Mouse (Mus musculus) olfactory bulb, adult 2 months (tissue): ENCODE measurements around the gene Foxn1. TPM values are rescaled to one million over a fixed set of nuclear protein-coding genes. Genes with fewer than 3 reads are reported as not detected.

Source experiments
- H3K27ac ChIP-seq: fragments of 200-500 bp; 2 replicates; pipeline ENCODE4 v1.5.1; 2012; ENCODE audit warnings: low read depth, low read length; ENCODE audit not compliant: insufficient read depth
- H3K4me1 ChIP-seq: fragments of 200-500 bp; 2 replicates; pipeline ENCODE4 v1.6.1; 2012; ENCODE audit warnings: low read length; ENCODE audit not compliant: control insufficient read depth, insufficient read depth
- H3K4me3 ChIP-seq: fragments of 200-500 bp; 2 replicates; pipeline ENCODE4 v1.5.1; 2012; ENCODE audit warnings: mild to moderate bottlenecking, low read depth, low read length, moderate library complexity; ENCODE audit not compliant: insufficient read depth
- CTCF ChIP-seq: fragments of 200-500 bp; IDR thresholded peaks from 2 replicates; pipeline ENCODE4 v1.5.1; 2012; ENCODE audit warnings: low read depth, mild to moderate bottlenecking, low read length, moderate library complexity; ENCODE audit not compliant: insufficient read depth
- POLR2A ChIP-seq: fragments of 200-500 bp; IDR thresholded peaks from 2 replicates; pipeline ENCODE4 v1.6.1; 2012; ENCODE audit warnings: mild to moderate bottlenecking, low read depth, low read length, moderate library complexity; ENCODE audit not compliant: insufficient read depth
- WGBS: fragments of 180-500 bp; shearing (Covaris S2); methylation state at CpG from one replicate; pipeline ENCODE4 v1.1.7; 2018; 5-methylcytosine and 5-hydroxymethylcytosine counted together
- polyA plus RNA-seq: library from polyadenylated mRNA; stranded (reverse); fragments of >200 nt; gene quantifications from 2 replicates; pipeline ENCODE4 v1.2.4, GENCODE M21; 2012; ENCODE audit warnings: low replicate concordance; ENCODE audit not compliant: missing spikeins, insufficient read depth, insufficient read length

Gene Foxn1
- polyA plus RNA-seq, 1 experiment, result not detected

GRCm38 (mm10) chr11:78385776-78386175 lies 582 bp downstream of the Foxn1 start:
- Histone ChIP-seq H3K27ac (no peak overlapping the region), H3K4me1 (peaks cover 6% of the 10 kb centered on the region; the same call in 1 of the 2 replicates), H3K4me3 (no peak overlapping the region)
- TF ChIP-seq CTCF (no peak), POLR2A (no peak)
- WGBS, result 88% methylated on average over 10 of the region's 10 CpGs

- no peak overlapping the region for H3K27ac ChIP-seq
- H3K4me3 ChIP-seq, result no peak overlapping the region
- TF ChIP-seq CTCF (no peak), POLR2A (no peak)
- WGBS, result 39% methylated on average over 5 of the region's 5 CpGs
- peaks cover 6% of the 10 kb centered on the region; the same call in 1 of the 2 replicates for H3K4me1 ChIP-seq
Observed at GRCm38 (mm10) chr11:78382701-78383100, 3.7 kb downstream of the Foxn1 start.

- Histone ChIP-seq H3K27ac (no peak overlapping the region), H3K4me3 (no peak overlapping the region), H3K4me1 (peaks cover 6% of the 10 kb centered on the region; the same call in 1 of the 2 replicates)
- TF ChIP-seq POLR2A (no peak), CTCF (no peak)
- 80% methylated on average over 7 of the region's 7 CpGs for WGBS
Observed at GRCm38 (mm10) chr11:78382286-78382685, 4.1 kb downstream of the Foxn1 start.

- TF ChIP-seq POLR2A, result no peak
- TF ChIP-seq CTCF, result no peak
- 70% methylated on average over 3 of the region's 3 CpGs for WGBS
- Histone ChIP-seq H3K4me1 (peaks cover 6% of the 10 kb centered on the region; the same call in 1 of the 2 replicates), H3K27ac (no peak overlapping the region), H3K4me3 (no peak overlapping the region)
Observed at GRCm38 (mm10) chr11:78380996-78381395, 5.4 kb downstream of the Foxn1 start.

- WGBS, result 64% methylated on average over 4 of the region's 4 CpGs
- H3K27ac ChIP-seq, result no peak overlapping the region
- peaks cover 6% of the 10 kb centered on the region; the same call in 1 of the 2 replicates for H3K4me1 ChIP-seq
- H3K4me3 ChIP-seq, result no peak overlapping the region
- no peak for TF ChIP-seq POLR2A
- no peak for TF ChIP-seq CTCF
Observed at GRCm38 (mm10) chr11:78380351-78380750, 6.0 kb downstream of the Foxn1 start.

- TF ChIP-seq POLR2A (no peak), CTCF (no peak)
- WGBS, result 49% methylated on average over 12 of the region's 12 CpGs
- H3K4me3 ChIP-seq, result no peak overlapping the region
- no peak overlapping the region for H3K27ac ChIP-seq
- H3K4me1 ChIP-seq, result peaks cover 4% of the 10 kb centered on the region; the same call in 1 of the 2 replicates
Observed at GRCm38 (mm10) chr11:78377549-78378159, 8.7 kb downstream of the Foxn1 start.

- no peak overlapping the region for H3K4me3 ChIP-seq
Observed at GRCm38 (mm10) chr11:78374147-78374546, 12.2 kb downstream of the Foxn1 start.

GRCm38 (mm10) chr11:78372610-78373009 lies 13.7 kb downstream of the Foxn1 start:
- no peak overlapping the region for H3K27ac ChIP-seq
- TF ChIP-seq CTCF (no peak), POLR2A (no peak)
- H3K4me3 ChIP-seq, result no peak overlapping the region
- WGBS, result 78% methylated on average over 7 of the region's 7 CpGs
- H3K4me1 ChIP-seq, result no peaks in the 10 kb centered on the region

More at GRCm38 (mm10) chr11:78374147-78374546, 12.2 kb downstream of the Foxn1 start:
- 95% methylated on average over 8 of the region's 8 CpGs for WGBS
- Histone ChIP-seq H3K4me1 (no peaks in the 10 kb centered on the region), H3K27ac (no peak overlapping the region)
- TF ChIP-seq POLR2A (no peak), CTCF (no peak)

- WGBS, result 91% methylated on average over 3 of the region's 3 CpGs
- H3K4me1 ChIP-seq, result no peaks in the 10 kb centered on the region
- no peak overlapping the region for H3K4me3 ChIP-seq
- TF ChIP-seq POLR2A, result no peak
- TF ChIP-seq CTCF, result no peak
- H3K27ac ChIP-seq, result no peak overlapping the region
Observed at GRCm38 (mm10) chr11:78372166-78372565, 14.2 kb downstream of the Foxn1 start.
